Mouse (Mus musculus): Measurements from ENCODE around the gene Gtf3c2.

- TF ChIP-seq CTCF (IDR thresholded peaks at IDR 0.05; ENCODE audit: low read depth) (no peak), EP300 (IDR thresholded peaks at IDR 0.05; ENCODE audit: low read depth) (no peak)
Observed at GRCm38 (mm10) chr5:31200327-31200768, 20.4 kb upstream of the Gtf3c2 start.

Data from liver, postnatal 0 days (tissue).